Mouse (Mus musculus): Measurements from ENCODE around the gene Hap1.
"Not testable (repeated sequence)": the region's sequence is repeated elsewhere in the genome, so short reads cannot be mapped to it uniquely, and the experiment has no call there.

The Hap1 gene

DNA sequence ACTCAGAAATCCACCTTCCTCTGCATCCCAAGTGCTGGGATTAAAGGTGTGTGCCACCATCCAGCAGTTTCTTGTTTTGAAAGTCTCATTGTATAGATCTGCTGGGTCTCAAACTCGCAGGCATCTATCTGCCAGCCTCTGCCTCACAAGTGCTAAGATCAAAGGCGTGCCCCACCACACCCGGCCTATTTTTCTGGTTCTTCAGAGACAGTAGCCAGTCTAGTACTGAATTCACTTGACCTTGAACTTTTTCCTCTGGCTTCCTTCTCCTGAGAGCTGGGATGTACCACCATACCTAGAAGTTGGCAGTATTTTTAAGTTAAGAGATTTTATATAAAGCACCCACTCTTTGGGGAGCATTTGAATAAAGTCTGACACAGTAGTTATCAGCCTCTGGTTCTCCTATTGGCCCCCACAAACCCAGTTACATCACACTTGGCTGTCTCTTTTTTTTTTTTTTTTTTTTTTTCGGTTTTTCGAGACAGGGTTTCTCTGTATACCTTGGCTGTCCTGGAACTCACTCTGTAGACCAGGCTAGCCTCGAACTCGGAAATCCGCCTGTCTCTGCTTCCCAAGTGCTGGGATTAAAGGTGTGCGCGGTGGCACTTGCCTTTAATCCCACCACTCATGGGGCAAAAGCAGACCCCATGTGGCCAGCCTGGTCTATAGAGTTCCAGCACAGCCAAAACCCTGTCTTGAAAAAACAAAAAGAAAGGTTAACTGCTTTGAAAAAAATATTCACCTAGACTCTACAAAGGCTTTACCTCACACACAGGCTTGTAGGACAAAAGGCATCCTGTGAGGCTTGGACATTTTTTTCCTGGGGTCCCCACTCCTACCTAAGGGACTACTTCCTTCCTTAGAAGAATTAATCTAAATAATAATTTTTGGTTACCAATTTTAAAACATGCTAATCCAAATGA lies 37.1 kb downstream of the Hap1 start:
- DNase-seq (ENCODE audit: low read depth, low spot score), result peak; percentile 8

DNA sequence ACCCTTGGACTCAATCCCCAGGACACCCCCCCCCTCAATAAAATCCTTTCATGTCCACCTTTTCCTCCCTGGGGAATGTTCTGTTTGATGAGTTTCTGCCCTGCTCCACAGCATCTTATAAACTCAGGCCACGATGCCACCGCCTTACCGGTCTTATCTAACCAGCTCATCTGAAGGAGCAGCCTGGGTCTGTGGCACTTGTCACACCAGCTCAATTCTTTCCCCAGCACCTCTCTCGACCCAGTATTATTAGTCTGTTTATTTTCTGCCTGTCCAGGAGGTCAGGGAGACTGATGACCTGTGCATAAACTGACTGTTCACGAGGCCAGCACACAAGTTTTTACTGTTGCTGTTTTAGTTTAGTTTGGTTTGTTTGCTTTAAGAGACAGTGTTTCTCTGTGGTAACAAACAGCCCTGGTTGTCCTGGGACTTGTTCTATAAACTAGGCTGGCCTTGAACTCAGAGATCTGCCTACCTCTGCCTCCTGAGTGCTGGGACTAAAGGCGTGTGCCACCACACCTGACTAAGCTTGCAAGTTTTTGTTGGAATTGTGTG lies 38.0 kb downstream of the Hap1 start:
- DNase-seq (ENCODE audit: low read depth, low spot score), result no peak

DNA sequence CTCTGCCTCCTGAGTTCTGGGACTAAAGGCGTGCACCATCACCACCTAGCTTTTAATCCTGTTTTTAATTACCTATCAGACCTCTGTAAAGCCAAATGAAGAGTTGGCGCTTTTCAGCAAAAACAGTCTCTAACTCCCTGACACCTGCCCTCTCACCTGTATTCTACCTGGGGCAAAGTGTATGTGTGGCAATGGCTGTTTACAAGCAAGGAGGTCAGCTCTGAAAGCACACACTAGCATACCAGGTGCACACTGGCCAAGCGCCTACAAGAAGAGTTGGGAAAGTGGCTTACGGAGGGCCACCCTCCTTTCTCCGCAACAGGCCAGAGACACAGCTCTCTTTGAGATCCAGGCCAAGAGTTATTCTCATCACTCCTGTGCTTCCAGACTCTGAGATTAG lies 40.5 kb downstream of the Hap1 start:
- DNase-seq (ENCODE audit: low read depth, low spot score), result no peak

DNA sequence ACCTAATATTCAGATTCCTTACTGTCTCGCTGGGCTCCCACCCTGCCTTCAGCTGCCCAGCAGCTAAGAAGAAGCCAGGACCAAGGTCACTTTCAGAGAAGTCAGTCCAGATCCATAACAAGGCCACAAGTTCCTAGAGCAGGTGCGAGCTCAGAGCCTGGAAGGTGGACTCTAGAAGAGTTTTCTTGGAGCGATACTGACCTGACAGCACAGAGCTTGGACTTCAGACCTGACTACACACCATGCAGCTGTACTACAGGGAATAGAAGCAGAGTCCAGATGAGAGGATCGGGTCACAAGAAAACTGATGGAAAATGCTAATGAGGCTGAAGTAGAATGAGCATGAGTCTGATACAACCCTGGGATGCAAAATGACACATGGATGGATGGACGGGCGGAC lies 42.5 kb downstream of the Hap1 start:
- no peak for DNase-seq (ENCODE audit: low read depth, low spot score)

DNA sequence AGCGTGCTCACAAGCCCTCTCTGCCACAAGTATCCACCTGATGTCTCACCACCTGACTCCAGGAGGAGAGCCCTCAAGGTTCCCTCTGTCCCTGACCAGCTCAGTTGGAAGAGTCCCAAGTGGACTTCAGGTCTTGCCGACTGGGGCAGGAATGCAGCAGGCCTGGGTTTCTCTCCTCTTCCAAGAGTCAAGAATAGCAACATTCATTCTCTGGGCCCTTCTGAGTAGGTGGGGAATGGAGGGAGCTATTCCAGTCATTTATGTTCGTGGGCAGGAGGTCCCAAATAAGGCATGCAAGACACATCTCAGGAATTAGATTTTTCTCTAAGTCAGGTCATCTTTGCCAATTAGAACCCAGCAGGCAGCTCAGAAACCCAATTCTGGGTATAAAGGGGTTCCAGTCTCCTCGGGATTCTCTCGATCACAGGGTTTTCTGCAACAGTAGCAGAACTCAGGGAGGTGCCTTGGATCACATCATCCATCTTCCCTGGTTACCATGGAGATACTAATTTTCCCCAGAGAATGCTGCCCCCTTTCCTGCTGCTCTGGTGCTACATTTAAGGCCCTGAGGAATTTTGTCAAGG lies 43.7 kb downstream of the Hap1 start:
- DNase-seq (ENCODE audit: low read depth, low spot score), result no peak

DNA sequence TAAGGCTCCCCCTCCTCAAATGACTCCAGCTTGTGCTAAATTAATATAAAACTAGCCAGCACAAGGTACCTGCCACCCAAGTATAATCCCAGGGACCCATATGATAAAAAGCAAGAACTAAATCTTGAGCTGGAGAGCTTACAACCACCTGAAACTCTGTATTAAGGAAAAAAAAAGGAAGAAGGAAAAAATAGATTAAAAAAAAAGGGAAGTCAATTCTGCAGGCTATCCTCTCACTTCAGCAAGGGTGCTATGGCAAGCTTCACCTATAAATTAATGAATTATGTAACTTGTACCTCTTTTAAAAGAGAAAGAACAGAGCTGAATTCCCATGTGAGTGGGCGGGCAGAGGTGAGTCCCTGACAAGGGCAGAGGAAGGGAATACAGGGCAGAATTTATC lies 44.3 kb downstream of the Hap1 start:
- DNase-seq (ENCODE audit: low read depth, low spot score), result no peak

DNA sequence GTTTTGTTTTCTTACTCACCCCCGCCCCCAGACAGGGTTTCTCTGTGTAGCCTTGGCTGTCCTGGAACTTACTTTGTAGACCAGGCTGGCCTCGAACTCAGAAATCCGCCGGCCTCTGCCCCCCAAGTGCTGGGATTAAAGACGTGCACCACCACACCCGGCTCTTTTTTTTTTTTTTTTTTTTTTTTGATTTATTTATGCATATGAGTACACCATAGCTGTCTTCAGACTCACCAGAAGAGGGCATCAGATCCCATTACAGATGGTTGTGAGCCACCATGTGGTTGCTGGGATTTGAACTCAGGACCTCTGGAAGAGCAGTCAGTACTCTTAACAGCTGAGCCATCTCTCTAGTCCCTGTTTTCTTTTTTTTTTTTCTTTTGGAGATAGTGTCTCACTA lies 47.3 kb downstream of the Hap1 start:
- not testable (repeated sequence) for DNase-seq (ENCODE audit: low read depth, low spot score)

DNA sequence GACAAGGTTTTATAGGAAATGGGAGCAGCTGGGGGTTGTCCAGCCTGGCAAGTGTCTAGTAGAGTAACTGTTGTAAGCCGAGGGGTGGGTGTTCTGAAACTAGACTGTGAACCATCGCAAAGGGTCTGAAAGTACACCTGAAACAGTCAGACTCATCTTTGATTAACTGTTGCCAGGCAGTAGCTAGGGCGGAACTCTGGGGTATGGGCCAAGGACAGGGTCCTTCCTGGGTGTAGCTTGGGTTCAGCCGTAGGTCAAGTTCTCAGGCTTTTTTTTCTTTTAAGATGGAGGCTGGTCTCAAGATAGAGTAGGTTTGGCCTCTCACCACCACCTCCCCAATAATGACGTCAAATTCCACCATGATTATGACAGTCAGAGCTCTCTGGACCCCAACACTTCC lies 48.0 kb downstream of the Hap1 start:
- DNase-seq (ENCODE audit: low read depth, low spot score), result no peak

DNA sequence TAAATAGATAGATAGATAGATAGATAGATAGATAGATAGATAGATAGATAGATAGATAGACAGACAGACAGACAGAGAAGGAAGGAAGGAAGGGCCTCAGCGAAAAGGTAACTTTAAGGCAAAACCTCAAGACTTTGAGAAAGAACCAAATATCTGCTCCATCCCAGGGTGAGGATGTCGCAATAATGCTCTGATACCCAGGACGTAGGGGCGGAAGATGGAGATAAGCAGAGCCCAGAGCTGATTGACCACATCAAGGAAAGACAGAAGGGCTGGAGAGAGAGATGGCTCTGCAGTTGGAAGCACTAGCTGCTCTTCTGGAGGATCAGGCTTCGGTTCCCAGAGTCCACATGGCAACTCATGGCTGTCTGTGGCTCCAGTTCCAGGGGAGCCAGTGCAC lies 54.6 kb downstream of the Hap1 start:
- no peak for DNase-seq (ENCODE audit: low read depth, low spot score)

DNA sequence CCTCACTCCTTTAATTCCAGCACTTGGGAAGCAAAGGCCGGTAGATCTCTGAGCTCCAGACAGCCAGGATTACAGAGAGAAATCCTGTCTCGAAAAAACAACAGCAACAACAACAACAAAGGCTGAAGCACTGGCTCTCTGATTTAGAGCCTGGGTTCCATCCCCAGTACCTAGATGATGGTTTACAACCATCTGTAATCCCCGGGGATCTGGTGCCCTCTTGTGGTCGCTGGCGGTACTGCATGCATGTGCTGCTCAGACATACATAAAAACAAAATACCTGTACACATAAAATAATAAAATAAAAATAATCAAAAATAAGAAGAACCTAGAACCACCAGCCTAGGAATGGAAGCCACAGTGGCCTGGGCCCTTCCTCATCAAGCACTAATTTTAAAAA lies 55.6 kb downstream of the Hap1 start:
- peak; percentile 66 for DNase-seq (ENCODE audit: low read depth, low spot score)

DNA sequence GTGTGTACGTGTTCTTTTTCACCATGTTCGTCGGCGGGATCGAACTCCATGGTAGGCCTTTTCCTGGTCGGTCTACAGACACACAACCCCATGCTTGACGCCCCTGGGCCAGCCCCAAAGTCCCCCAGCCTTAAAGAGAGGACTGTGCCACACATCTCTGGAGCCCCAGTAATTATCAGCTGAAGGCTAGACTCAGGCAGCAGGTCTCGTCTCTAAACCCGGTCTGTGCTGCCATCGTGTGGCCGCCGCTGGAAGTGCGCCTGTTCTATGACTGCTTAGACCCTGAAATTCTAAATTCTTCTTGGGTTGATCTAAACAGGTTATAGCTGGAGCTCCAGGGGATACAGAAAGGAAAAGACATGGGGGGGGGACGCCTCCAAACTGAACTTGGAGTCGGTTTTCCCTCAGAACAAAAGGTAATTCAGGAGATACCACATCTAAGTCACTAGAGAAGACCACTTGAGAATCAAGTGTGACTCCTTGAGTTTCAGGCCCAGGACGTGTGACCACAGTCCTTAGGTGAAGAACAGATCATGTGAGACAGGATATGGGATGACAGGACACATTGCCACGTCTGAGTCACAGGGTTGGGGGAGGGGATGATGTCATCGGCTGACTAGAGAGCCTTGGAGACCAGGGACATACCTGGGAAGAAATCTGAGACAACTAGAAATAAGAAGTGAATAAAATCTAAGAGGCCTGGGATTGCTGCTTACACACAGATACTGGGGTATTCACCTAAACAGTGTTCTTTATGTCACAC lies 57.5 kb downstream of the Hap1 start:
- DNase-seq (ENCODE audit: low read depth, low spot score), result peak; percentile 76

DNA sequence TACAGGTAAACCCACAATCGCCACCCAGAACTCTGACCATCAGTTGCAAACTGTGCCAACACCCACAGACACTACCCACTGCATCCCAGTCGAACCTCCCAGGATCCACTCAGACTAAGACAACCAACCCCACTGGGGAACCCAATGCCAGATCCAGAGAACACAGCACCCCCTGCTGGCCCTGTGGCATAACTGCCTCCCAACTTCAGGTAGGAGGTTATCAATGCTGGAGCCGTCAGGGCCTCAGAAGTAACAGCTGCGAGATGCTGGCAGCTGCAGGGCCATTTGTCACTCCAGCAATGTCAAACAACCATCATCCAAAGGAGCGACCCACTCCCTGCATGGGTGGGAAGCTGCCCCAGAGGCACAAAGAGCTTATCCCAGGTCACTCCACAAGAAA lies 58.1 kb downstream of the Hap1 start:
- peak; percentile 33 for DNase-seq (ENCODE audit: low read depth, low spot score)
